Mouse (Mus musculus): Measurements from ENCODE around the gene Nup85. TPM values are rescaled to one million over a fixed set of nuclear protein-coding genes. Genes with fewer than 3 reads are reported as not detected.
A peak's percentile ranks its signal among the peaks of the same experiment; 100 is the strongest.
"Not testable (repeated sequence)": the region's sequence is repeated elsewhere in the genome, so short reads cannot be mapped to it uniquely, and the experiment has no call there.

The Nup85 gene
- polyA plus RNA-seq (2012; ENCODE audit: insufficient read depth, low replicate concordance), result 6.6 and 12.0 TPM in 2 replicates

GRCm38 (mm10) chr11:115564064-115564809 lies at the start of gene Nup85:
Nup85 (plus strand) TSS chr11:115564434.
- peaks cover 39% of the 10 kb centered on the region for H3K36me3 ChIP-seq (replicated peaks; ENCODE audit: low read length)
- H3K27me3 ChIP-seq (replicated peaks), result no peaks in the 10 kb centered on the region
- no peaks in the 10 kb centered on the region for H3K9me3 ChIP-seq
- H3K4me3 ChIP-seq (replicated peaks), result peak within 1 kb of the TSS; percentile 97
- TF ChIP-seq GATA1 (IDR thresholded peaks at IDR 0.05; ENCODE audit: borderline replicate concordance, low read length) (peak; percentile 76; the same call in 2 of the 3 replicates), FLI1 (IDR thresholded peaks at IDR 0.05; ENCODE audit: low read length) (no peak)
- peaks cover 22% of the 10 kb centered on the region for H3K4me1 ChIP-seq

GRCm38 (mm10) chr11:115515021-115515420 lies 49.2 kb upstream of the Nup85 start:
- TF ChIP-seq GATA1 (IDR thresholded peaks at IDR 0.05; ENCODE audit: borderline replicate concordance, low read length), result no peak
- no peak for TF ChIP-seq FLI1 (IDR thresholded peaks at IDR 0.05; ENCODE audit: low read length)
- peak overlapping the region; percentile 82 for H3K4me3 ChIP-seq (replicated peaks)
- no peaks in the 10 kb centered on the region for H3K9me3 ChIP-seq
- H3K27me3 ChIP-seq (replicated peaks), result no peaks in the 10 kb centered on the region
- peaks cover 39% of the 10 kb centered on the region for H3K4me1 ChIP-seq
- peaks cover 2% of the 10 kb centered on the region for H3K36me3 ChIP-seq (replicated peaks; ENCODE audit: low read length)

- Histone ChIP-seq H3K9me3 (no peaks in the 10 kb centered on the region), H3K4me1 (peaks cover 24% of the 10 kb centered on the region), H3K36me3 (replicated peaks; ENCODE audit: low read length) (peaks cover 17% of the 10 kb centered on the region), H3K4me3 (replicated peaks) (no peak overlapping the region), H3K27me3 (replicated peaks) (no peaks in the 10 kb centered on the region)
- no peak for TF ChIP-seq GATA1 (IDR thresholded peaks at IDR 0.05; ENCODE audit: borderline replicate concordance, low read length)
- TF ChIP-seq FLI1 (IDR thresholded peaks at IDR 0.05; ENCODE audit: low read length), result no peak
Observed at GRCm38 (mm10) chr11:115516942-115517341, 47.3 kb upstream of the Nup85 start.

- Histone ChIP-seq H3K4me3 (replicated peaks) (no peak overlapping the region), H3K36me3 (replicated peaks; ENCODE audit: low read length) (peaks cover 28% of the 10 kb centered on the region), H3K27me3 (replicated peaks) (no peaks in the 10 kb centered on the region), H3K9me3 (no peaks in the 10 kb centered on the region), H3K4me1 (peaks cover 17% of the 10 kb centered on the region)
- TF ChIP-seq FLI1 (IDR thresholded peaks at IDR 0.05; ENCODE audit: low read length), result no peak
- no peak for TF ChIP-seq GATA1 (IDR thresholded peaks at IDR 0.05; ENCODE audit: borderline replicate concordance, low read length)
Observed at GRCm38 (mm10) chr11:115518693-115519092, 45.5 kb upstream of the Nup85 start.

- peaks cover 37% of the 10 kb centered on the region for H3K36me3 ChIP-seq (replicated peaks; ENCODE audit: low read length)
- H3K4me3 ChIP-seq (replicated peaks), result no peak overlapping the region
Observed at GRCm38 (mm10) chr11:115519581-115519980, 44.7 kb upstream of the Nup85 start.

GRCm38 (mm10) chr11:115520218-115520617 lies 44.0 kb upstream of the Nup85 start:
- no peaks in the 10 kb centered on the region for H3K27me3 ChIP-seq (replicated peaks)
- peaks cover 13% of the 10 kb centered on the region for H3K4me1 ChIP-seq

More at GRCm38 (mm10) chr11:115519581-115519980, 44.7 kb upstream of the Nup85 start:
- TF ChIP-seq FLI1 (IDR thresholded peaks at IDR 0.05; ENCODE audit: low read length) (no peak), GATA1 (IDR thresholded peaks at IDR 0.05; ENCODE audit: borderline replicate concordance, low read length) (no peak)
- H3K9me3 ChIP-seq, result no peaks in the 10 kb centered on the region
- H3K27me3 ChIP-seq (replicated peaks), result no peaks in the 10 kb centered on the region
- peaks cover 17% of the 10 kb centered on the region for H3K4me1 ChIP-seq

GRCm38 (mm10) chr11:115521080-115521479 lies 43.2 kb upstream of the Nup85 start:
- Histone ChIP-seq H3K9me3 (no peaks in the 10 kb centered on the region), H3K36me3 (replicated peaks; ENCODE audit: low read length) (peaks cover 52% of the 10 kb centered on the region), H3K4me1 (peaks cover 11% of the 10 kb centered on the region; the same call in 1 of the 2 replicates), H3K27me3 (replicated peaks) (no peaks in the 10 kb centered on the region), H3K4me3 (replicated peaks) (no peak overlapping the region)
- TF ChIP-seq GATA1 (IDR thresholded peaks at IDR 0.05; ENCODE audit: borderline replicate concordance, low read length) (no peak), FLI1 (IDR thresholded peaks at IDR 0.05; ENCODE audit: low read length) (no peak)

More at GRCm38 (mm10) chr11:115520218-115520617, 44.0 kb upstream of the Nup85 start:
- Histone ChIP-seq H3K36me3 (replicated peaks; ENCODE audit: low read length) (peaks cover 43% of the 10 kb centered on the region), H3K4me3 (replicated peaks) (no peak overlapping the region), H3K9me3 (no peaks in the 10 kb centered on the region)
- TF ChIP-seq GATA1 (IDR thresholded peaks at IDR 0.05; ENCODE audit: borderline replicate concordance, low read length), result no peak
- TF ChIP-seq FLI1 (IDR thresholded peaks at IDR 0.05; ENCODE audit: low read length), result no peak

- no peaks in the 10 kb centered on the region for H3K9me3 ChIP-seq
- peaks cover 11% of the 10 kb centered on the region; the same call in 1 of the 2 replicates for H3K4me1 ChIP-seq
- no peak for TF ChIP-seq FLI1 (IDR thresholded peaks at IDR 0.05; ENCODE audit: low read length)
- H3K36me3 ChIP-seq (replicated peaks; ENCODE audit: low read length), result peaks cover 62% of the 10 kb centered on the region
- H3K4me3 ChIP-seq (replicated peaks), result no peak overlapping the region
- no peaks in the 10 kb centered on the region for H3K27me3 ChIP-seq (replicated peaks)
Observed at GRCm38 (mm10) chr11:115522238-115522637, 42.0 kb upstream of the Nup85 start.

- H3K4me1 ChIP-seq, result peaks cover 11% of the 10 kb centered on the region; the same call in 1 of the 2 replicates
- H3K27me3 ChIP-seq (replicated peaks), result no peaks in the 10 kb centered on the region
- no peaks in the 10 kb centered on the region for H3K9me3 ChIP-seq
- no peak overlapping the region for H3K4me3 ChIP-seq (replicated peaks)
- peaks cover 67% of the 10 kb centered on the region for H3K36me3 ChIP-seq (replicated peaks; ENCODE audit: low read length)
- no peak for TF ChIP-seq FLI1 (IDR thresholded peaks at IDR 0.05; ENCODE audit: low read length)
- TF ChIP-seq GATA1 (IDR thresholded peaks at IDR 0.05; ENCODE audit: borderline replicate concordance, low read length), result no peak
Observed at GRCm38 (mm10) chr11:115522703-115523102, 41.5 kb upstream of the Nup85 start.

- H3K9me3 ChIP-seq; H3K27me3 ChIP-seq (replicated peaks); H3K4me3 ChIP-seq (replicated peaks): not testable (repeated sequence)
- Histone ChIP-seq H3K36me3 (replicated peaks; ENCODE audit: low read length) (peaks cover 83% of the 10 kb centered on the region), H3K4me1 (peaks cover 15% of the 10 kb centered on the region; the same call in 1 of the 2 replicates)
Observed at GRCm38 (mm10) chr11:115526446-115526845, 37.8 kb upstream of the Nup85 start.

Measured in megakaryocyte, embryonic 14.5 days (primary cell).